Mouse (Mus musculus) brain, adult 2 months (tissue): ENCODE data around the gene Cenpa.
"Not testable (repeated sequence)": the region's sequence is repeated elsewhere in the genome, so short reads cannot be mapped to it uniquely, and the experiment has no call there.

Source experiments
- DNase-seq: peaks from one replicate; pipeline ENCODE4 v3.0.0; 2011; ENCODE audit warnings: low read depth, low spot score

Gene Cenpa

DNA sequence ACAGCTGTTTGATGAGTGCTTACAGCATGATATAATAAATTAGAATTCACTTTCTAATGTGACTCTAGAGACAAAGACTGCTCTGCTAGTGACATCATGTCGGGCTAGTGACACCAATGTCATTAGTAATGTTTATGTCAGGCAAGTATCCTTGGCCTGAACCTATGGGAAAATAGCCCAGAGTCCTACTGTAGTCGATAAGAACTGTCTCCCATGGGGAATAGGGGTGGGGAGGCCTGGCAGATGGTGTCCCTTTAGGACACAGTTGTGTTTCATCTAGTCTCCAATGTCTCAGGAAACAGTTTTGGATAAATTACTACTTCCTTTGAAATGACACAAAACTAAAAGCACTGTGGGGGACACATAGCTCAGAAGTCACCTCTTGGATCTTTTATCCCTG, 20.5 kb upstream of the Cenpa start:
- no peak for DNase-seq

DNA sequence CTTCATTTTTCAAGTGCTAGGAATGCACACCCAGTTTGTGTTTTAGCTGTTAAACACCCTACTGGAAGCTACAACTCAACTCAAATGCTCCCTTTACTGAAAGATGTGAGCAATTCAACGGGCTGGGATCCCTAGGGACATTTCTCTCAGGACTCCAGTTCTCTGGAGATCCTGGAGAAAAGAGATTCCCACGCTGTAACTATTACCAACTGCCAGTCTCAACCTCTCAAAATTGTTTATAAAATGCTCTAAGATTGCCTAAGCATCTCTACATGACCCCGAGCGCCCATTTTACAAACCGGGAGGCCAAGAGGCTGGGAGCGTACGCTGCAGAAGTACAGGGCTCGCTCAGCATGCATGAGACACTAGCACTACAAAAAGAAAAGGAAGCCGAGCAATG, 19.2 kb upstream of the Cenpa start:
- DNase-seq: peak; percentile 33

DNA sequence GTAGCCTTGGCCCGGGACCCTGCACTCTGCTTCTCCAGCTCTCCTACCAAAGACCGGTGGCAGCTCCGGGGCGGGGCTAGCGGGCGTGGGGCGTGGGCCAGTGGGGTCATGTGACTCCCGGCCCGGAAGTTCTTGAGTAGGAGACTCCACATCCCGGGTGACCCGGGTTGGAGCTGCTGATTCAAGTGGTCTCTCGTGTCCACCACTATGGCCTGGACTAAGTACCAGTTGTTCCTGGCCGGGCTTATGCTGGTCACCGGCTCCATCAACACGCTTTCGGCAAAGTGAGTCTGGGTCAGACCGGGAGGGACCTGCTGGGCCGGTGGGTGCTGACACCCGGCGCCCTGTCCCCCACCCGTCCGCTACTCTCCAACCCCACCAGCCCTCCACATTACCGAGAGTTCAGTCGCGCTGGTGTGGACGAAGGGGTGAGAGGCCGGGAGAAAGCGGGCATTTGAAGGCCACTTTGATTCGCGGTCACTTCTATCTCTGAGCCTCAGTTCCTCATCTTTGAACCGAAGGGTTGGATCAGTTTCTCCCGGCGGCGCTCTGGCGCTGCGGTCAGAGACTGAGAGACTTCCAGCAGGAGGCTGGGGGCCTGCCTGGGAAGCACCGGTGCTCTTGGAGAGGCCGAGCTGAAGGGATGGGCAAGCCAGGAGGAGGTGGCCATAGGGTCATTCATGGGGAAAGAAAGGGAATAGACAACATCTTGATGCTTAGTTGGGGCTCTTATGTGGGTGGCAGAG, 18.6 kb upstream of the Cenpa start, which contains the start of gene Slc35f6:
Gene Slc35f6 (plus strand): TSS at position 119 of the 746 bp plus-strand sequence.
- peak; percentile 92 for DNase-seq

DNA sequence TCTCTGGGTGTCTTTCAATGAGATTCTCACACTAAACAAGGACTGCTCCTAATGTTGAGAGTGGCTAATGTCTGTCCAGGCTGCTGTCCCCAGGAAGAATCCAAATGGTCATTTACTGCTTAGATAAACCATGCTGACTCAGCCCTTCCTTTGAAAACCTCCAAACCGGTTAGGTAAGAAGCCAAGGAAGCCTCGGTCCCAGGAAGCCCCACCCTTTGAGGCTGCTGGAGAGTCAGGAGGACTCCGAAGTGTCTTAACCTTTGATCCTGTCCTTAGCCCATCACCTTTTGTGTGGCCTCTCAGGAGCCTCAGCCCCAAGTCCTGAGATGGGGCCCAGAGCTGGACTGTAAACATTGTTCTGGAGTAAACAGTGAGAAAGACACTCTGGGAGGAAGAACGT, 17.0 kb upstream of the Cenpa start:
- DNase-seq: no peak

DNA sequence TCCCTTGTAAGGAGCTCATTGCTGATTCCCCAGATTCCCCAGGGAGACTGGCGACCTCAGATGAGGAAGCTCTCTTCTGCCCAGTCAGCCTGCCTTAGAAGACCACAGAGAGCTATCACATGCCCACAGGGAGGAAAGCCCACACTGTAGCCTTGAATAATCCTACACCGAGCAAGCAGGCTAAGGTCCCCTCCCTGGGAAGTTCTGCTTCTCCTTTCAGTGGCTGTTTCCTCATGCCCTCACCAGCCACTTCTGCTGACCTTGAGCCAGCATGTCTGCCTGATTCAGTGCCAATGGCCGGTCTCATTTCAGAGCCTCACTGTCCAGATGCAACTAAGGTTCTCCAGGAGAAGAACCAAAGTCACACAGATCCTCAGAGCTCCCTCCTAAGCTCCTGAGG, 15.8 kb upstream of the Cenpa start:
- peak; percentile 47 for DNase-seq

DNA sequence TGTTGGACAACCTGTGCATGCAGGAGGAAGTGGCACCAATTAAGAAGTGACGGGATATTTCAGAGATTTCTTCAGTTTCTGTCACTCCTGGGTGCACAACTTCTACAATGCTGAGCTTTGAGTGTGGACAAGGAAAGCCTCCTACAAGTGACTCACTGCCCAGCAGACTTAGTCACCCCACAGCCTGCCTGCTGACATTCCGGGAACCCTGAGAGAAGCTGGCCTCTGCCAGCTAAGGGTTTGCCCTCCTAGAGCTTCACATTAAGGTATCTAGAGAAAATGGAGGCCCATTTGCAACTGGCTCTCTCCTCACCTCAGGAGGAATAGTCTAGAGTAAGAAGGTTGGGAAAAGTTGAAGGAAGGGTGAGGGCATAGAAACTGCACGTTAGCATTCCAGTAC, 15.0 kb upstream of the Cenpa start:
- DNase-seq: no peak

DNA sequence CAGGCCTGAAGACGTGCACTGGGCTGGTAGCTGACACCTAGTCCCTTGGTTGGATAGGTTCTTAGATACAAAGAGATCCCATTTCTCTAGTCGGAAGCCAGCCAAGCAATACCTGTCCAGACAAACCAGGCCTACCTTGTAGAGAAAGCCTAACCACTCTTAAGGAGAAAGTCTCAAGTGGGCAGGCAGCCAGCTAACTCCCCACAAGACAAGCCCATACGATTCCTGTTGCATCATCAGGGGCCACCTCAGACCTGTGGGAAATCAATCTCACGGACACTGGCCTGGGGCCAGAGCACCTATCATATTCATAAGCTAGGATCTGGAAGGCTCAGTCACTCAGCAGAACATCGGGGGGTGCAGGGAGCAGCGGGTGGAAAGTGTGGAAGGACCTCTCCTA, 13.3 kb upstream of the Cenpa start:
- no peak for DNase-seq

DNA sequence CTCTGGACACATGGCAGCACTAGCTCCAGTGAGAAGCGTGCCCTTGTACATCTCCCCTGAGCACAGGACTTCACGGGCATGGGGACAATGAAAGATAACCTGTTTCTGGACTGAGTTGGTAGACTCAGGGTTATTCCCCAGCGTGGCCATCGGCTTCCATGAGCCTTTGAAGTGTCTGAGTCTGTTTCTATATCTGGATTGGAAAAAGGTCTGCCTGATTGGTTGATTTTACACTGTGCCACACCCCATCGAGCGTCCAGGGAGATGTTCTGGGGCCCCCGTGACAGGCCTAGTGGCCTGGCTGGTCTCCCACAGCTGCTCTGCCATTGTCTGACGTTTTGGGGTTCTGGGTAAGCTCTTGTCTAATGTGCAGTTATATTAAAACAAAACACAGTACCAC, 11.5 kb upstream of the Cenpa start:
- DNase-seq: no peak

DNA sequence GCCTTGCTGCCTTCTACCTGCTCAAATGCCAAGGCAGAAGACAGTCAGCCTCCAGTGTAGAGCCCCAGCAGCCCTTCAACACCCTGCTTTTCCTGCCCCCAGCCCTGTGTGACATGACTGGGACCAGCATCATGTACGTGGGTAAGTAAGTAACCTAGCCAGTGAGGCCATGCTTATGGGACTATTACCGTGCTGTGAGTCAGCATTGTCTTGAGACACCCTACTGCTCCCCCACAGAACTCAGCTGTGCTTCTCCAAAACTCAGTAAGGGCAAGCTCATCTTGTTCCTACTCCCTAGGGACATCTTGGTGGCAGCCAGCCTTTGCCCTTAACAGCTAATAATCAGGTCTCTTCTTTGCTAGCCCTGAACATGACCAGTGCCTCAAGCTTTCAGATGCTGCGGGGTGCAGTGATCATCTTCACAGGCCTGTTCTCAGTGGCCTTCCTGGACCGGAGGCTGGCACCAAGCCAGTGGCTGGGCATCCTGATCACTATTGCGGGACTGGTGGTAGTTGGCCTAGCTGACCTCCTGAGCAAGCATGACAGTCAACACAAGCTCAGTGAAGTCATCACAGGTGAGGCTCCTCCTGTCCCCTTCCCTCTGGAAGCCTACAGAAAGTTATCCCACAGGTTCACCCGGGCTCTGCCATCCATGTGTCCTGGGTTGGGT, 10.9 kb upstream of the Cenpa start:
- peak; percentile 54 for DNase-seq

DNA sequence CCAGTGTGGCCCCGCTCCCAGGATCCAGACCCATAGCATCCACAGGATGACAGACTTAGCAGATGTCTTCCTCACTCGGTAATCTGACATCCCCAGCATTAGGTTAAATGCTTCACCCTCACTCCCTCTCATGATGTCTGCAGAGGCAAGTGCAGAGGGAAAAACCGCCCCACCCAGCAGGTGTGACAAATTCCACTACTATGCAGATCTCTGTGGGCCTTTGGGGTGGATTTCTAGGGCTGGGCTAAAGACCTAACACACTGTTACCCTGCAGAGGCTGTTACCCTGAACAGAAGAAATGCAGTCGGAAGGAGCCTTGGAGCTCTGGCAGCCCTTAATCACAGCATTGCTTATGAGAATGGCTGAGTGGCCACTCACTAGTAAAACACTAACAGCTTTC, 7.5 kb upstream of the Cenpa start:
- DNase-seq: no peak

DNA sequence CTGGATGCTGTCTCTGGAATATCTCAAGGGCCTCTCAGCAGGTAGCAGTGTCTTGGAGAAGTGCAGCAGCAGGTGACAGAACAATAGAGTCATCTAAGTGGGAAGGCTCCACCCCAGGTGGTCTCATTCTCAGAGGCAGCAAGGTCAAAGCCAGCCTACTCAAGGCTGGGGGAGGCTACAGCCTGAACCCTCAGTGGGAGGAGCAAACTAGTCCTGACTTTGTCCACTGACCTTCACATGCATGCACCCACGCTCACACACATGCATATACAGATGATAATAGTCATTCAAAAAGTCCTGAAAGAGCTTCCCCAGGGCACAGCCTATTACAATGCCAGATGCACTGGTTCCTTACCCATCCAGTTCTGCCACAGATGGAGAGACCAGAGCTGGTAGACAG, 6.3 kb upstream of the Cenpa start:
- DNase-seq: no peak

DNA sequence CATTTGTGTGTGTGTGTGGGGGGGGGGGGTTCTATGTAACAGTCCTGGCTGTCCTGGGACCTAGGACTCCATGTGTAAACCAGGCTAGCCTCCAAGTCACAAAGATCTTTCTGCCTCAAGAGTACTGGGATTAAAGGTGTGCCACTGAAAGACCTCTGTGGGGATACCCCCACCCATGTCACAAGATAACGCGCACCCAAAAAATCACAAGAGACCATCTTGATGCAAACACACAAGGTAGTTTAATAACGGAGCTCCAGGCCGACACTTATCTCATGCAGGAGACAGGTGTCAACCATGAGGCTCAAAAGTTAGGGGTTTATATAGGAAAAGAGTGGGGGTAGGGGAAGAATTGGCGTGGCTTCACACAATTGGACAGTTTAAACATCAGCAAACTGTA, 5.8 kb upstream of the Cenpa start:
- no peak for DNase-seq

DNA sequence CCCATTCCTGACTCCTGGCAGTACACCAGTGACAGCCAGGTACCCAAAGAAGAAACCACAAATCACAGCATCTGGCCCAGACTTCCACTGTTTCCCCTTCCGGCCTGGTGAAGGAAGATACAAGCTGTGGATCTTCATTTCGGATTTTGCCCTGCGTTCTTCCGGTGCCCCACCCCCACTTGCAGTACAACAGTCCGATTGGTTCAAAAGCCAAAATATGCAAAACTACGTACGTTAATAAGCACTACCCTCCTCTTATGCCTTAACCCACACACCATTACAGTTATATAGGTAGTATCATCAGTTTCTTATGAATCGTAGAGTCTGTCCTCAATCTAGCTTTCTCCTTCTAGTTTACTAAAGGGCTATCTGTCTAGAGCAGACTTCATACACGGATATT, 1.2 kb upstream of the Cenpa start:
- DNase-seq: no peak

DNA sequence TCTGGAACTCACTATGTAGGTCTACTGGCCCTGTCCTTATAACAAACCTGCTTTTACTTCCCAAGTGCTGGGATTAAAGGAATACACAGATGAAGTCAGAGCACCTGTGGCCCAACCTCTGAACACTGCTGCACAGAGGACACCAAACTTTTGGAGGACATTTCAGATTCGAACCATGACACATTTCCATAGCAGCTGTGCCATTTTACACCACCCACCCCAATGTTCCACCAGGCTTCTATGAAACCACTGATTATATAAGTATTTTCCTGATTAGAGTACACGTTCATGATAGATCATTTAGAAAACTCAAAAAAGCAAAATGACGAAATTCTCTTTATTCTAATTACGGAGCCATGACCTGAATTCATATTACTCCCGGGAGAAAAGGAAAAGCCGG, 609 bp upstream of the Cenpa start:
- peak; percentile 78 for DNase-seq

DNA sequence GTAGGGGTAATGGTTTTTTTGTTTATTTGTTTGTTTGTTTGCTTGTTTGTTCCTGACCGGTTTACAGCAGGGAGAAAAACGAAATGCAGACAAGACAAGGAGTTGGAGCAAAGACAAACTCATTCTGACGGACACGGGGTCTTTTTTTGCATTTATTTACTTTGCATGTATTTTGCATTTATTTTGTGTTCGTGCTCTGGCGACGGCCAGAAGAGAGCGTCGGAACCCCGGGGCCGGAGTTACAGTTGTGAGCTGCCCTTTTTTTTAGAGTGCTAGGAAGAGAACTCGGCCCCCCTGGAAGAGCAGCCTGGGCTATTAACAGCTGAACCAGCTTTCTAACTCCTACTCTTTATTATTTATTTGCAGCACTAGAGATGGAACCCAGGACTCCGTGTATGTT, 638 bp downstream of the Cenpa start:
- no peak for DNase-seq

DNA sequence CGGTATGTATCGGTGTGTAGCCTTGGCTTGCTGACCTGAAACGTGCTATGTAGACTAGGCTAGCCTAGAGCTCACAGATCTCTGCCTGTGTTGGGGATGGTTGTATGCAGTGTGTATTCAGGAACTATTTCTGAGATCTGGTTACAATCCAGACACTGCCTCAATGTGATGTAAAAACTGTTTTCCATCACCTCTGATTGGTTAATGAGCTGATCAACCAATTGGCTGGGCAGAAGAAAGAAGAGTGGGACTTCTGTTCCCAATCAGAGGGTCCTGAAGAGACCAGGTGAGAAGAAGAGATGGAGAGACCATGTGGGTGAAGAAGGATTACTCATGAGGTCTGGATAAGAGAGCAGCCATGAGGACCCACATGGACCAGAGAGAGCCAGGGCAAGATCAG, 1.1 kb downstream of the Cenpa start:
- DNase-seq: no peak

DNA sequence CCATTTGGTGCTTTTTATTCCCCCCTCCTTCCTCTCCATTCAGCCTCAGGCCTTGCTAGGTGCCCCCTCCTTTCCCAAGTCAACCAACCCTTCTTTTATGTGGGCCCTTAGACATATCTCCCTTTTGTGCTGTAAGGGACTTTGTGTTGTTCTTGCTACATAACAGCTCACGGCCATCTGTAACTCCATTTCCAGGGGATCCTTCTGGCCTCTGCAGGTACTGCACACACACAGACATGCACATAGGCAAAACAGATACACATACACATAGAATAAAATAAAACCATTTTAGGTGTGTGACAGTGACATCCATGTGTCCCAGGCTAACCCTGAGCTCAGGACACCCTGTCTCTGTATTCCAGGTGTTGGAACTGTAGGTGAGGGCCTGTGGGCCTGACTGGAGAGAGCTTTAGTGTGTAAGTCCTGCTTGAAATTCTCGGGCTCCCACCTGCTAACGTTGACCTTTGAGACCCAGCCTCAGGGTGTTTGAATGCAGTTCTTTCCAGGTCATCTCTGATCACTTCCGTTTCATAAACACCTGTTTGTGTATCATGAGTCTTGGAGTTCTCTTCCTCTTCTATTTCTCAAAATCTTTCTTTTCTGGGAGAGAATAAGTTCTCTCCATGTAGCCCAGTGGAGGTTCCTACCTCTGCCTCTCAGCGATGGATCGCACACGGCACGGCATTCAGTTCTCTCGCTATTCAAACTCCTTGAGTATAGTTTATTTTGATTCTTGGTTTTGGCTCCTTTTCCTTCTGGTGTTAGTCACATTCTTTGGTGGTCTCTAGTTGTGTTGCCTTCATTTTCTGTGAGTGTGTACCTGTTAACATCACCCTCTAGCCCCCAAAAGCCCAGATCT, 2.3 kb downstream of the Cenpa start:
- no peak for DNase-seq

DNA sequence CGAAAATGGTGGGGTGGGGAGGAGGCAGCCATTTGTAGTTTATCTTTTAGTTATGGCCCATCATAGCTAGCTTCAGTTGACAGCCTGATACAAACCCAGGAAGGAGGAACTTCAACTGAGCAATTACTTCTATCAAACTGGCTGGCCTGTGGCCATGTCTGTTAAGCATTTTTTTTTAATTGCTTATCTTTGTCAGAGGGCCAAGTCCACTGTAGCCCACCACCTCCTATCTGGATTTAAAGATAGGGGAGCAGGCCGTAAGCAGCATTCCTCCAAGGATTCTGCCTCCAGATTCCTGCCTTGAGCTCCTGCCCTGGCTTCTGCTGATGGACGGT, 2.9 kb downstream of the Cenpa start:
- no peak for DNase-seq

DNA sequence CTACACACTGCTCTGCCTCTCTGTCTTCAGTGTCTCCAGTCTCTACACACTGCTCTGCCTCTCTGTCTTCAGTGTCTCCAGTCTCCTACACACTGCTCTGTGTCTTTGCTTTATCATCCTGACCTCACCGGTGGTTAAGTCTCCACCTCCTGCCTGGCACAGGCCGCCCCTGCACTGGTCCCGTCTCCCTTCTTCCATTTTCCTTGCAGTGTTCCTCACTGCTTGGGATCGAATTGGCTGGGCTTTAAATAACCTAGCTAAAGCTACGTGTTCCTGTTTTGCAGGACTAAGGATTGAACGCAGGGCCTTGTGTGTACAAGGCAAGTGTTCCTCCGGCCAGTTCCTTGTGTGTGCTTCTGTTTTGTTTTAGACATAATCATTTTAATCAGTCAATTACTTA, 3.5 kb downstream of the Cenpa start:
- no peak for DNase-seq

DNA sequence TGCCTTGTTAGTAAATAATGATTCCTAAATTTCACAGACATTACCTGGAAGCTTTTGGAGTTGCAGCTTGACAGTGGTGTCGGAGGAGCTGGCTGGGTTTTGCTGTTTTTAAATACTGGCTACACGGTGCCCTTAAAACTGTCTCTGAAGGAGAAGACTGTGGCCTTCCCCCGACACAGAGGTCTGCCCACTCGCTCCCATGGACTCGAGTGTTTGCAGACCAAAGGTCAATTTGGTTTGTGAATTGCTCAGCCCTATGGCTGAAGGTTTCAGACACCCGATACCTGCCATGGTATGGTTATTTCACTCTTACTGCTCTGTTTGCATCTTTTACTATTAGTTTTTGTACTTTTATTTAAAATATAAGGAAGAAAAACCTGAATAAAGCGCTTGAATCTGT, 7.4 kb downstream of the Cenpa start:
- no peak for DNase-seq

DNA sequence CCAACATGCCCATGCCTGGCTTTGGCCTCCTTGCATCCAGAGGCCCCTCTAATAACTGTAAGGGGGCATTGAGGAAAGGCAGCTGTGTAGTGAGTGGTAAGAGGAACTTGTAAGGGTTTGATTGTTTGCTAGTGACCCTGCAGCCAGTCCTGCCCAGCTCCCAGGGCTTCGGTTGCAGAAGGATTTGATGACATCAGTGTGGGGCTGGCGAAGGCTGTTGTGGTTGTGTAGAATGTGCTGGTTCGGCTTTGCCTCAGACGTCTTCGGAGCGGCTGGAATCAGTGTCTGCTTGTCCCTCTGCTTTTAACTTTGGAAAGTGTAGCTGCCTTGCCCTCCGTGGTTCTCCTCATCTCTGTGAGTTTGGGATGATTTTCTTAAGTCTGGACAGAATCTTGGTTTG, 10.2 kb downstream of the Cenpa start:
- no peak for DNase-seq

DNA sequence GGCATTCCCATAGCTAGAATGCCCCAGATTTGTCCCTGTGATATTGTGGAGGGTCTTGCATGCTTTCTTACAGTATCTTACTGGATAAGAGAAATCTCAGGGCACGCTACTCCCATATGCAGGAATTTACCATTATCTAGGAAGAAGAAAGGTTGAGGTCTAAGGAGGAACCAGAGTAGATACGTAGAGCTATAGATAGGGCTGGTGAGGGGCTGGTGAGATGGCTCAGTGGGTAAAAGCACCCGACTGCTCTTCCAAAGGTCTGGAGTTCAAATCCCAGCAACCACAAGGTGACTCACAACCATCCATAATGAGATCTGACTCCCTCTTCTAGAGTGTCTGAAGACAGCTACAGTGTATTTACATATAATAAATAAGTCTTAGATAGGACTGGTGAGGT, 11.5 kb downstream of the Cenpa start:
- not testable (repeated sequence) for DNase-seq
